ENCODE assay signal across 8 mouse cellular contexts in genomic region chr9:108049561-108050251, GRCm38 (mm10). TPM values are rescaled to one million over a fixed set of nuclear protein-coding genes. Genes with fewer than 3 reads are reported as not detected.
DNase-seq lines count a peak whose midpoint lies in the region; ATAC-seq and TF ChIP-seq lines count a peak whose summit lies in the region.

No protein-coding gene starts in this region.

- H3K4me1 ChIP-seq in liver, adult 2 months (ENCODE audit: control insufficient read depth, insufficient read depth, low read length) = peaks cover 24% of the 10 kb centered on the region
- H3K4me1 ChIP-seq in hindbrain, embryonic 12.5 days = peaks cover 26% of the 10 kb centered on the region
- H3K4me1 ChIP-seq in midbrain, embryonic 12.5 days = peaks cover 24% of the 10 kb centered on the region

- peaks cover 4% of the 10 kb centered on the region; the same call in 1 of the 2 replicates for H3K36me3 ChIP-seq in liver, adult 2 months (ENCODE audit: control insufficient read depth, insufficient read depth, low read length)
- peaks cover 64% of the 10 kb centered on the region for H3K36me3 ChIP-seq in hindbrain, embryonic 12.5 days
- peaks cover 61% of the 10 kb centered on the region for H3K36me3 ChIP-seq in midbrain, embryonic 12.5 days

- H3K79me2 ChIP-seq in liver, adult 2 months (ENCODE audit: control insufficient read depth, insufficient read depth, low read length) = peaks cover 4% of the 10 kb centered on the region; the same call in 1 of the 2 replicates

- WGBS in liver, adult 2 months = 34% methylated on average over 15 of the region's 15 CpGs
- WGBS in hindbrain, embryonic 12.5 days = 45% methylated on average over 15 of the region's 15 CpGs
- WGBS in midbrain, embryonic 12.5 days = 44% methylated on average over 15 of the region's 15 CpGs

- no peaks in the 10 kb centered on the region for H3K27me3 ChIP-seq in liver, adult 2 months (ENCODE audit: control insufficient read depth, insufficient read depth, low read length)
- no peaks in the 10 kb centered on the region for H3K27me3 ChIP-seq in hindbrain, embryonic 12.5 days
- H3K27me3 ChIP-seq in midbrain, embryonic 12.5 days = no peaks in the 10 kb centered on the region

- DNase-seq in liver, adult 2 months (ENCODE audit: extremely low read depth, low read depth, low spot score) = peak; percentile 39
- no peak for DNase-seq in liver
- no peak for DNase-seq in thymus, postnatal 14 days
- no peak for DNase-seq in urinary bladder, postnatal 10 days (ENCODE audit: low spot score)

- H3K9ac ChIP-seq in liver, adult 2 months (ENCODE audit: low read depth, low read length) = peak overlapping the region; percentile 88
- peak overlapping the region; percentile 79 for H3K9ac ChIP-seq in hindbrain, embryonic 12.5 days
- peak overlapping the region; percentile 72 for H3K9ac ChIP-seq in midbrain, embryonic 12.5 days (replicated peaks)

- ATAC-seq in common myeloid progenitor, adult 5-6 weeks (replicated peaks; ENCODE audit: low read depth, poor library complexity, severe bottlenecking) = peak; percentile 6; the same call in 1 of the 2 replicates
- ATAC-seq in hindbrain, embryonic 12.5 days (ENCODE audit: low FRiP score) = peak; percentile 29
- peak; percentile 14 for ATAC-seq in midbrain, embryonic 12.5 days (ENCODE audit: low FRiP score, low read depth)
- no peak for ATAC-seq in megakaryocyte-erythroid progenitor cell, adult 5-6 weeks (replicated peaks; ENCODE audit: low FRiP score, low TSS enrichment, poor library complexity, severe bottlenecking)

- peak overlapping the region; percentile 94 for H3K4me2 ChIP-seq in hindbrain, embryonic 12.5 days (replicated peaks)
- H3K4me2 ChIP-seq in midbrain, embryonic 12.5 days (replicated peaks) = peak overlapping the region; percentile 98

- no peak for TF ChIP-seq POLR2A in liver, adult 2 months (IDR thresholded peaks at IDR 0.05; ENCODE audit: extremely low read depth, insufficient read depth, low read length)

- no peaks in the 10 kb centered on the region for H3K9me3 ChIP-seq in hindbrain, embryonic 12.5 days (replicated peaks)
- H3K9me3 ChIP-seq in midbrain, embryonic 12.5 days = no peaks in the 10 kb centered on the region

- no peak for TF ChIP-seq CTCF in liver, adult 2 months (IDR thresholded peaks at IDR 0.05; ENCODE audit: low read depth, low read length)

- peak overlapping the region; percentile 65 for H3K27ac ChIP-seq in liver, adult 2 months (replicated peaks; ENCODE audit: insufficient read depth, low read depth, low read length)
- H3K27ac ChIP-seq in hindbrain, embryonic 12.5 days = peak overlapping the region; percentile 70
- peak overlapping the region; percentile 66 for H3K27ac ChIP-seq in midbrain, embryonic 12.5 days (replicated peaks)

- peak overlapping the region; percentile 83 for H3K4me3 ChIP-seq in liver, adult 2 months (ENCODE audit: insufficient read depth, low read depth, low read length)
- H3K4me3 ChIP-seq in hindbrain, embryonic 12.5 days = peak overlapping the region; percentile 63
- peak overlapping the region; percentile 72 for H3K4me3 ChIP-seq in midbrain, embryonic 12.5 days

RNA-seq across cellular contexts. Expression of gene Gmppb, which starts 0.7 kb away (rescaled TPM):
- 14.0 and 54.7 TPM in 2 replicates for total RNA-seq in liver, adult 2 months (2014; rRNA removed)
- 16.5 and 21.4 TPM in 2 replicates for polyA plus RNA-seq in liver, adult 2 months (2012; rRNA removed)
- total RNA-seq in common myeloid progenitor, adult 5-6 weeks (2017) = 10.7 and 13.0 TPM in 2 replicates
- polyA plus RNA-seq in hindbrain, embryonic 12.5 days (2016; fragmentation: Nextera tagmentation; extraction: Ambion mirVana) = 21.9 and 25.0 TPM in 2 replicates
- 17.3 and 18.2 TPM in 2 replicates for polyA plus RNA-seq in midbrain, embryonic 12.5 days (2016; fragmentation: Nextera tagmentation; extraction: Ambion mirVana)
- 7.8 and 15.0 TPM in 2 replicates for total RNA-seq in megakaryocyte-erythroid progenitor cell, adult 5-6 weeks (2014; fragmentation: Nextera tagmentation)
- total RNA-seq in megakaryocyte-erythroid progenitor cell, adult 5-6 weeks (2017) = 10.7 and 19.2 TPM in 2 replicates

RNA-seq across cellular contexts. Expression of gene Amigo3, which starts 3.3 kb away (rescaled TPM):
- 0.37 and 0.47 TPM in 2 replicates for total RNA-seq in liver, adult 2 months (2014; rRNA removed)
- polyA plus RNA-seq in liver, adult 2 months (2012; rRNA removed) = 1.2 and 2.8 TPM in 2 replicates
- total RNA-seq in common myeloid progenitor, adult 5-6 weeks (2017) = 0.49 and 3.3 TPM in 2 replicates
- 3.9 TPM in 2 replicates for polyA plus RNA-seq in hindbrain, embryonic 12.5 days (2016; fragmentation: Nextera tagmentation; extraction: Ambion mirVana)
- 3.2 and 4.6 TPM in 2 replicates for polyA plus RNA-seq in midbrain, embryonic 12.5 days (2016; fragmentation: Nextera tagmentation; extraction: Ambion mirVana)
- total RNA-seq in megakaryocyte-erythroid progenitor cell, adult 5-6 weeks (2014; fragmentation: Nextera tagmentation) = 0.92 TPM in 1 of 2 replicates, not detected in the other
- 1.1 and 3.1 TPM in 2 replicates for total RNA-seq in megakaryocyte-erythroid progenitor cell, adult 5-6 weeks (2017)

RNA-seq across cellular contexts. Expression of gene Mst1, which starts 30.5 kb away (rescaled TPM):
- total RNA-seq in liver, adult 2 months (2014; rRNA removed) = 143 and 177 TPM in 2 replicates
- polyA plus RNA-seq in liver, adult 2 months (2012; rRNA removed) = 203 and 264 TPM in 2 replicates
- not detected in 2 replicates for total RNA-seq in common myeloid progenitor, adult 5-6 weeks (2017)
- 0.31 and 0.72 TPM in 2 replicates for polyA plus RNA-seq in hindbrain, embryonic 12.5 days (2016; fragmentation: Nextera tagmentation; extraction: Ambion mirVana)
- 0.14 TPM in 1 of 2 replicates, not detected in the other for polyA plus RNA-seq in midbrain, embryonic 12.5 days (2016; fragmentation: Nextera tagmentation; extraction: Ambion mirVana)
- not detected in 2 replicates for total RNA-seq in megakaryocyte-erythroid progenitor cell, adult 5-6 weeks (2014; fragmentation: Nextera tagmentation)
- 0.30 TPM in 1 of 2 replicates, not detected in the other for total RNA-seq in megakaryocyte-erythroid progenitor cell, adult 5-6 weeks (2017)

RNA-seq across cellular contexts. Expression of gene Rnf123, which starts 33.4 kb away (rescaled TPM):
- 19.6 and 29.6 TPM in 2 replicates for total RNA-seq in liver, adult 2 months (2014; rRNA removed)
- 79.8 and 97.5 TPM in 2 replicates for polyA plus RNA-seq in liver, adult 2 months (2012; rRNA removed)
- 25.7 and 26.2 TPM in 2 replicates for total RNA-seq in common myeloid progenitor, adult 5-6 weeks (2017)
- 39.5 and 40.7 TPM in 2 replicates for polyA plus RNA-seq in hindbrain, embryonic 12.5 days (2016; fragmentation: Nextera tagmentation; extraction: Ambion mirVana)
- polyA plus RNA-seq in midbrain, embryonic 12.5 days (2016; fragmentation: Nextera tagmentation; extraction: Ambion mirVana) = 41.2 and 43.4 TPM in 2 replicates
- total RNA-seq in megakaryocyte-erythroid progenitor cell, adult 5-6 weeks (2014; fragmentation: Nextera tagmentation) = 140 and 141 TPM in 2 replicates
- total RNA-seq in megakaryocyte-erythroid progenitor cell, adult 5-6 weeks (2017) = 41.2 and 65.5 TPM in 2 replicates

RNA-seq across cellular contexts. Expression of gene Apeh, which starts 44.7 kb away (rescaled TPM):
- total RNA-seq in liver, adult 2 months (2014; rRNA removed) = 53.3 and 54.3 TPM in 2 replicates
- 89.0 and 116 TPM in 2 replicates for polyA plus RNA-seq in liver, adult 2 months (2012; rRNA removed)
- 60.8 and 79.3 TPM in 2 replicates for total RNA-seq in common myeloid progenitor, adult 5-6 weeks (2017)
- 54.3 and 58.6 TPM in 2 replicates for polyA plus RNA-seq in hindbrain, embryonic 12.5 days (2016; fragmentation: Nextera tagmentation; extraction: Ambion mirVana)
- polyA plus RNA-seq in midbrain, embryonic 12.5 days (2016; fragmentation: Nextera tagmentation; extraction: Ambion mirVana) = 63.2 and 70.2 TPM in 2 replicates
- 162 and 202 TPM in 2 replicates for total RNA-seq in megakaryocyte-erythroid progenitor cell, adult 5-6 weeks (2014; fragmentation: Nextera tagmentation)
- total RNA-seq in megakaryocyte-erythroid progenitor cell, adult 5-6 weeks (2017) = 119 and 214 TPM in 2 replicates

Comparison
In these comparisons a context has a peak if more than half of its experiments do, and no peak if none do; other contexts are left out.
1. RNA of gene Mst1, which starts 30.5 kb away (total RNA-seq): 143 to 177 TPM in liver, adult 2 months; not detected in common myeloid progenitor, adult 5-6 weeks and 0.30 TPM in megakaryocyte-erythroid progenitor cell, adult 5-6 weeks; every median in the first group is over 100 times any median in the second.
2. Peak in every context shown above with its lines, with median percentiles within 50 percentile points of each other: H3K27ac ChIP-seq, H3K4me3 ChIP-seq and H3K9ac ChIP-seq.